Mouse (Mus musculus): ENCODE data around the gene Pmis2.
A peak's percentile ranks its signal among the peaks of the same experiment; 100 is the strongest.

The Pmis2 gene

DNA sequence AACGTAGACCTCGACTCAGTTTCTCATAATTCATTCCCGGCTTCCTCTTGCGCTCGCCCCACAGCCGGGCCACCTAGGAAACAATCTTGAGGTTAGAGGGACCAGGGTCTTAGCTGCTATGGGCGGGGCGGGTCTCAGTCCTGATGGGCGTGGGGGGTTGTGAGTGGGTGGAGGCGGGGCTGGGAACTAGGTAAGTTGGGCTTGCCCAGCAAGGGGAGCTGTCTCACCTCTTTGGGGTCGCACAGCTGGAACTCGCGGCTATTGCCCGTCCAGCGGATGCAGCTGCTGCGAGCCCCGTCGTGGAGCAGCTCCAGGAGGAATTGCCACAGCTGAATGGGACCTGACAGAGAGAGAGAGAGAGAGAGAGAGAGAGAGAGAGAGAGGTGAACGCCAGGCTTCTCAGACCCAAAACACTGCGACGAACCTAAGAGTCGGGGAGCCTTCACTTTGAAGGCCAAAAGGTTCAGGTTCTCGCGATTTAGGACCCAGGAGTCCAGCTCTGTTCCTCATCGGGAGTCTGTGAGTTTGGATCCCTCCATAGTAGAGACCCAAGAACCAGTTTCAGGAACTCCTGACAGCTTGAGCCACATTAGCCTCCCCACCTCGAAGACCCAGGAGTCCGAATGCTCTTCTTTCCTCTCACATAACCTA, 37.5 kb downstream of the Pmis2 start:
- no peak for DNase-seq (ENCODE audit: low spot score)

DNA sequence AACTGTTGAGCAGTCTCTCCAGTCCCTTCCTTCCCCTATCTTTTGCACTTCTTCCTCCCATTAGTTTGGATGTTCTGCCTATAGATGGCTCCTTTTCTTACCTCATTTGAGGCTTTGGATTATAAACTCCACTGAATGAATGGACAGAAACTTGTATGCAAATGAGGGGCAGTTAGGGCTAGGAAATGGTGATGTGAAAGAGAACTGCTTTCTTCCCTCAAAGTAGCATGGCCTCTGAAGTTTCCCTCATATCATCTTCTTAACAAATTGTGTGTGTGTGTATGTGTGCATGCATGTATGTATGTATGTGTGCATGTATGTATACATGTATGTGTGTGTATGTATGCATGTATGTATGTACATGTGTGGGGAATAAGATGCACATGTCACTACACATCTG, 42.4 kb downstream of the Pmis2 start:
- no peak for DNase-seq (ENCODE audit: low spot score)

DNA sequence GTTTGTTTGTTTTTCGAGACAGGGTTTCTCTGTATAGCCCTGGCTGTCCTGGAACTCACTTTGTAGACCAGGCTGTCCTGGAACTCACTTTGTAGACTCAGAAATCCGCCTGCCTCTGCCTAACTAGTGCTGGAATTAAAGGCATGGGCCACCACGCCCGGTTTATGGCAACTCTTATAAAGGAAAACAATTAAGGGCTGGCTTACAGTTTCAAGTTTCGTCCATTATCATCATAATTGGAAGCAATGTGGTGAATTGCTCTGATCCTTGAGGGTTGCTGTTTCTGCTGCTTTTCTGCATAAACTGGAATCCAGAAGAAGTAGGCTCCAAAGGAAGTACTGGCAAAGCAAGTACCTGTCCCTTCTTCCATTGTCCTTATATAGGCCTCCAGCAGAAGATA, 44.8 kb downstream of the Pmis2 start:
- no peak for DNase-seq (ENCODE audit: low spot score)

DNA sequence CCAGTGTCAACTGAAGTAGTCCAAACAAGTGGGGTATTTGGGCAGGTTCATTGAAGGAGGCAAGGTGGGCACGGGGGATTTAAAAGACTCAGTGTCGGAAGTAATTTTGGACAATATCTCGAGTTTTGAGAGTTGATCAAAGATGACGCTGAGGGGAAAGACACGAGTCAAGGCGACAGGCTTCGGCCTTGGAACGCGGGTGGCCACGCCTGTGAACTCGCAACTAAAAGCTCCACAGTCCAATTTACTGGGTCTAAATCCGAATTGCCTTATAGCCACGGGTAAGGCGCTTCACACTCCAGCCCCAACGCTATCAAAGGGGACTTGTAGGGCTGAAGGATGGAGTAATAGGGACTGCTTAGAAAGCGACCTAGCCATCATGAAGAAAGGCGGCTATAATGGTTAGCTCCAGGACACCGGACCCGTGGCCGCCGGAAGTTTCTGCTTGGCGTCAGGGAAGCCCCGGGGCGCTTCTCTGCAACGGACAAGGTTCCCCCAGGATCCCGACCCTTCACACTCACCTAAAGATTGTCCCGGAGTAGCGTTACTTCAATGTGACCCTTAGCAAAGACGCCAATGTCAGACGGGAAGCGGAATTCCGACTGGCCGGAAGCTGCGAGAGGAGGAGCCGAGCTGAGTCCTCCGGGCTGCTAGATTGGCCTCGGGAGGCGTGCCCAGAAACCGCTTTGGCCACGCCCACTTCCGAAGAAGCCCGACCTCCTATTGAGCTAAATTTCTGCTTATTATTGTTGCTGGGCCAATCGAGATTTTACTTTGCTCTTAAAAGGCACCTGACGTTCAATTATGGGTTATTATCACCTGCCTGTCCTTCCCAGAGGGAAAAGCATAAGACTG, 45.6 kb downstream of the Pmis2 start, which contains the start of gene Cox6b1:
Gene Cox6b1 (minus strand): TSS at position 622 of the 855 bp plus-strand sequence.
- DNase-seq (ENCODE audit: low spot score): peak; percentile 85

Measured in ovary, postnatal 36 days (tissue).